ENCODE assay signal across 8 mouse cellular contexts in the genomic region with DNA sequence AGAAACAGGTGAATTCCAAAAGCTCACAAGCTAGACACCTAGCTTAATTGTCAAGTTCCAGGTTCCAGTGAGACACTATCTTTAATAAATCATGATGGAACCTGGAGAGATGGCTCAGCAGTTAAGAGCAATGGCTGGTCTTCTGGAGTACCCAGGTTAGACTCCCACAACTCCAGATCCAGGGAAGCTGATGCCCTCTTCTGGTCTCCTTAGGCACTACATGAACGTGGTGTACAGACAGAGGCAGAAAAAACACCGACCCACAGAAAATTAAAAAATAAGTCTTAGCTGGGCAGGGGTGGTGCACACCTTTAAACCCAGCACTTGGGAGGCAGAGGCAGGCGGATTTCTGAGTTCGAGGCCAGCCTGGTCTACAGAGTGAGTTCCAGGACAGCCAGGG.
A peak's percentile ranks its signal among the peaks of the same experiment; 100 is the strongest.
DNase-seq lines count a peak whose midpoint lies in the region; ATAC-seq and TF ChIP-seq lines count a peak whose summit lies in the region.

No protein-coding gene starts in this region.

- no peak overlapping the region for H3K4me2 ChIP-seq in intestine, embryonic 14.5 days (ENCODE audit: low read length)
- no peak overlapping the region for H3K4me2 ChIP-seq in lung, embryonic 14.5 days

- no peak overlapping the region for H3K27ac ChIP-seq in spleen, adult 2 months (ENCODE audit: insufficient read depth, low read length)
- no peak overlapping the region for H3K27ac ChIP-seq in intestine, embryonic 14.5 days (ENCODE audit: low read depth)
- H3K27ac ChIP-seq in lung, embryonic 14.5 days (ENCODE audit: low read depth): no peak overlapping the region

- TF ChIP-seq CTCF in spleen, adult 2 months (IDR thresholded peaks at IDR 0.05; ENCODE audit: extremely low read depth, insufficient read depth, insufficient read length, insufficient replicate concordance): peak; percentile 3; the same call in 1 of the 2 replicates
- TF ChIP-seq CTCF in lung, embryonic 14.5 days (IDR thresholded peaks at IDR 0.05; ENCODE audit: low read depth): peak; percentile 60

- TF ChIP-seq POLR2A in spleen, adult 2 months (IDR thresholded peaks at IDR 0.05; ENCODE audit: low read depth, low read length): no peak

- no peaks in the 10 kb centered on the region for H3K9me3 ChIP-seq in intestine, embryonic 14.5 days (ENCODE audit: control insufficient read depth, low read length)
- no peaks in the 10 kb centered on the region for H3K9me3 ChIP-seq in lung, embryonic 14.5 days (ENCODE audit: low read depth, low read length)

- WGBS in spleen, adult 2 months: 24% methylated on average over 4 of the region's 4 CpGs
- 48% methylated on average over 4 of the region's 4 CpGs for WGBS in intestine, embryonic 14.5 days
- WGBS in lung, embryonic 14.5 days: 44% methylated on average over 4 of the region's 4 CpGs

- peak; percentile 46 for DNase-seq in gastrocnemius, adult 18-20 months (ENCODE audit: low spot score)
- no peak for DNase-seq in gastrocnemius, postnatal 14 days
- DNase-seq in spleen, adult 2 months (ENCODE audit: low read depth in 1 of 2, low spot score in 2 of 2): peak in 1 of 2 experiments; percentile 36
- no peak for DNase-seq in spleen, adult 12 weeks (ENCODE audit: low spot score)
- peak; percentile 59 for DNase-seq in cerebellum, adult 9-11 months
- no peak for DNase-seq in intestine, embryonic 14.5 days (ENCODE audit: low spot score)
- DNase-seq in lung, embryonic 14.5 days: peak; percentile 79
- DNase-seq in thymus, postnatal 4 days: peak; percentile 66

- H3K9ac ChIP-seq in intestine, embryonic 14.5 days (ENCODE audit: low read length): no peak overlapping the region
- H3K9ac ChIP-seq in lung, embryonic 14.5 days: no peak overlapping the region

- ATAC-seq in intestine, embryonic 14.5 days (replicated peaks; ENCODE audit: low FRiP score, low TSS enrichment, low read depth): 0 out of 2 replicates have a peak, but pooled peaks have one; percentile 25
- ATAC-seq in lung, embryonic 14.5 days (ENCODE audit: insufficient read depth): no peak

- no peak overlapping the region for H3K4me3 ChIP-seq in spleen, adult 2 months (ENCODE audit: extremely low read depth, insufficient read depth, insufficient read length)
- H3K4me3 ChIP-seq in intestine, embryonic 14.5 days (ENCODE audit: low read depth, low read length): no peak overlapping the region
- H3K4me3 ChIP-seq in lung, embryonic 14.5 days (ENCODE audit: low read depth, low read length): no peak overlapping the region

- no peaks in the 10 kb centered on the region for H3K36me3 ChIP-seq in spleen, adult 2 months (ENCODE audit: control insufficient read depth, insufficient read depth, low read length)
- no peaks in the 10 kb centered on the region for H3K36me3 ChIP-seq in intestine, embryonic 14.5 days (ENCODE audit: control insufficient read depth, insufficient read depth, low read length)
- no peaks in the 10 kb centered on the region for H3K36me3 ChIP-seq in lung, embryonic 14.5 days (ENCODE audit: insufficient read depth)

- H3K4me1 ChIP-seq in spleen, adult 2 months (ENCODE audit: control insufficient read depth, insufficient read depth, insufficient read length): no peaks in the 10 kb centered on the region; the same call in 1 of the 2 replicates
- H3K4me1 ChIP-seq in intestine, embryonic 14.5 days (replicated peaks; ENCODE audit: control insufficient read depth, insufficient read depth, low read length): no peaks in the 10 kb centered on the region; the same call in 1 of the 2 replicates
- no peaks in the 10 kb centered on the region for H3K4me1 ChIP-seq in lung, embryonic 14.5 days (ENCODE audit: insufficient read depth)

- no peaks in the 10 kb centered on the region for H3K27me3 ChIP-seq in spleen, adult 2 months (ENCODE audit: control insufficient read depth, insufficient read depth, low read length)
- H3K27me3 ChIP-seq in intestine, embryonic 14.5 days (replicated peaks; ENCODE audit: control insufficient read depth, insufficient read depth, low read length): no peaks in the 10 kb centered on the region
- no peaks in the 10 kb centered on the region for H3K27me3 ChIP-seq in lung, embryonic 14.5 days (ENCODE audit: insufficient read depth, low read length)

- intact Hi-C loops in gastrocnemius, postnatal 14 days (cut with DNase I; ENCODE audit: low total_unique reads): loop anchor here (5.0 kb wide), 1 partner anchor 169 kb away; no protein-coding TSS in a partner anchor

Comparison
In these comparisons a context has a peak if more than half of its experiments do, and no peak if none do; other contexts are left out.
1. DNase-seq: peak in gastrocnemius, adult 18-20 months (single experiment), cerebellum, adult 9-11 months (single experiment), lung, embryonic 14.5 days (single experiment) and thymus, postnatal 4 days (single experiment); none in gastrocnemius, postnatal 14 days (single experiment), spleen, adult 12 weeks (single experiment) and intestine, embryonic 14.5 days (single experiment).